Mouse (Mus musculus) neural tube, embryonic 11.5 days (tissue): ENCODE measurements at regions not wholly inside any gene's neighbourhood (a gene's known extent, or its start where the extent isn't known, plus 50 kb on each side); places are given as distances from the start of the nearest gene placed in this dataset.

Experiments used
- ATAC-seq: fragments of 200-750 bp; cut with Nextera tagmentation; 2 replicates; pipeline ENCODE4 v1.8.0; 2017; ENCODE audit warnings: moderate number of reproducible peaks, mild to moderate bottlenecking, moderate TSS enrichment, moderate library complexity; ENCODE audit not compliant: insufficient read depth, low FRiP score, low TSS enrichment
- DNase-seq: peaks from one replicate; pipeline ENCODE4 v3.0.0-alpha.2; 2015; ENCODE audit warnings: low spot score
- H3K27ac ChIP-seq: fragments of 300-500 bp; sonication (generic); 2 replicates; pipeline ENCODE4 v1.5.1; 2014; ENCODE audit warnings: low read depth, mild to moderate bottlenecking, low read length
- H3K27me3 ChIP-seq: fragments of 300-500 bp; sonication (generic); 2 replicates; pipeline ENCODE4 v1.6.1; 2014; ENCODE audit warnings: mild to moderate bottlenecking, low read length, mixed read lengths; ENCODE audit not compliant: control insufficient read depth, insufficient read depth
- H3K36me3 ChIP-seq: fragments of 300-500 bp; sonication (generic); 2 replicates; pipeline ENCODE4 v1.6.1; 2014; ENCODE audit warnings: mild to moderate bottlenecking, low read length, moderate library complexity, mixed read lengths; ENCODE audit not compliant: control insufficient read depth, insufficient read depth
- H3K4me1 ChIP-seq: fragments of 300-500 bp; sonication (generic); 2 replicates; pipeline ENCODE4 v1.6.1; 2014; ENCODE audit warnings: low read length, mixed read lengths; ENCODE audit not compliant: control insufficient read depth, insufficient read depth
- H3K4me2 ChIP-seq: fragments of 300-500 bp; sonication (generic); 2 replicates; pipeline ENCODE4 v1.6.1; 2014; ENCODE audit warnings: low read depth, mild to moderate bottlenecking, moderate library complexity
- H3K4me3 ChIP-seq: fragments of 300-500 bp; sonication (generic); 2 replicates; pipeline ENCODE4 v1.5.1; 2014; ENCODE audit warnings: low read depth, low read length
- H3K9ac ChIP-seq: fragments of 300-500 bp; sonication (generic); 2 replicates; pipeline ENCODE4 v1.6.1; 2014; ENCODE audit warnings: mild to moderate bottlenecking, low read length
- H3K9me3 ChIP-seq: fragments of 300-500 bp; sonication (generic); 2 replicates; pipeline ENCODE4 v1.6.1; 2016; ENCODE audit warnings: low read length; ENCODE audit not compliant: control insufficient read depth
- WGBS: fragments of 180-500 bp; shearing (Covaris S2); extraction: QIAGEN DNeasy Blood & Tissue Kit; methylation state at CpG from one replicate; pipeline ENCODE4 v1.1.7; 2014; 5-methylcytosine and 5-hydroxymethylcytosine counted together

GRCm38 (mm10) chr10:118792352-118793100, 77.5 kb downstream of the Dyrk2 start:
- Histone ChIP-seq H3K27me3 (no peaks in the 10 kb centered on the region), H3K36me3 (no peaks in the 10 kb centered on the region), H3K9ac (no peak overlapping the region), H3K4me1 (no peaks in the 10 kb centered on the region), H3K4me3 (no peak overlapping the region), H3K4me2 (no peak overlapping the region), H3K27ac (no peak overlapping the region), H3K9me3 (no peaks in the 10 kb centered on the region)
- 89% methylated on average over 15 of the region's 15 CpGs for WGBS
- DNase-seq (no peak), ATAC-seq (no peak)

- Histone ChIP-seq H3K27ac (no peak overlapping the region), H3K9ac (no peak overlapping the region), H3K4me1 (no peaks in the 10 kb centered on the region), H3K4me2 (no peak overlapping the region), H3K9me3 (no peaks in the 10 kb centered on the region), H3K36me3 (no peaks in the 10 kb centered on the region), H3K4me3 (no peak overlapping the region), H3K27me3 (no peaks in the 10 kb centered on the region)
- ATAC-seq: no peak
- WGBS: 94% methylated on average over 2 of the region's 2 CpGs
- DNase-seq: no peak
Measured at GRCm38 (mm10) chr10:118793794-118794193, 76.2 kb downstream of the Dyrk2 start.

- H3K9me3 ChIP-seq: no peaks in the 10 kb centered on the region
- no peak for DNase-seq
- no peak overlapping the region for H3K4me3 ChIP-seq
- no peak overlapping the region for H3K4me2 ChIP-seq
- H3K27ac ChIP-seq: no peak overlapping the region
- H3K36me3 ChIP-seq: no peaks in the 10 kb centered on the region
- H3K27me3 ChIP-seq: no peaks in the 10 kb centered on the region
- WGBS: 50% methylated on average over 9 of the region's 9 CpGs
- H3K4me1 ChIP-seq: no peaks in the 10 kb centered on the region
- no peak for ATAC-seq
- H3K9ac ChIP-seq: no peak overlapping the region
Measured at GRCm38 (mm10) chr10:118794395-118795060, 75.5 kb downstream of the Dyrk2 start.

GRCm38 (mm10) chr10:118795061-118795407, 75.0 kb downstream of the Dyrk2 start:
- Histone ChIP-seq H3K9me3 (no peaks in the 10 kb centered on the region), H3K4me1 (no peaks in the 10 kb centered on the region), H3K4me3 (no peak overlapping the region), H3K27ac (no peak overlapping the region), H3K36me3 (no peaks in the 10 kb centered on the region), H3K4me2 (no peak overlapping the region), H3K9ac (no peak overlapping the region), H3K27me3 (no peaks in the 10 kb centered on the region)
- 88% methylated on average over 3 of the region's 3 CpGs for WGBS
- no peak for ATAC-seq
- DNase-seq: no peak

GRCm38 (mm10) chr10:118796512-118796911, 73.5 kb downstream of the Dyrk2 start:
- Histone ChIP-seq H3K9me3 (no peaks in the 10 kb centered on the region), H3K4me3 (no peak overlapping the region), H3K36me3 (no peaks in the 10 kb centered on the region), H3K9ac (no peak overlapping the region), H3K4me1 (no peaks in the 10 kb centered on the region), H3K4me2 (no peak overlapping the region), H3K27me3 (no peaks in the 10 kb centered on the region), H3K27ac (no peak overlapping the region)
- DNase-seq (no peak), ATAC-seq (no peak)
- WGBS: 83% methylated on average over 7 of the region's 7 CpGs

GRCm38 (mm10) chr10:118797256-118797655, 72.8 kb downstream of the Dyrk2 start:
- Histone ChIP-seq H3K4me3 (no peak overlapping the region), H3K4me1 (no peaks in the 10 kb centered on the region), H3K4me2 (no peak overlapping the region), H3K27me3 (no peaks in the 10 kb centered on the region), H3K9me3 (no peaks in the 10 kb centered on the region), H3K9ac (no peak overlapping the region), H3K27ac (no peak overlapping the region), H3K36me3 (no peaks in the 10 kb centered on the region)
- WGBS: 84% methylated on average over 5 of the region's 5 CpGs
- DNase-seq: no peak
- ATAC-seq: no peak

GRCm38 (mm10) chr10:118799767-118800166, 70.2 kb downstream of the Dyrk2 start:
- H3K4me1 ChIP-seq: no peaks in the 10 kb centered on the region
- 95% methylated on average over 8 of the region's 8 CpGs for WGBS
- H3K4me3 ChIP-seq: no peak overlapping the region
- ATAC-seq: no peak
- H3K36me3 ChIP-seq: no peaks in the 10 kb centered on the region
- DNase-seq: no peak
- no peak overlapping the region for H3K9ac ChIP-seq
- no peak overlapping the region for H3K4me2 ChIP-seq
- H3K9me3 ChIP-seq: no peaks in the 10 kb centered on the region
- H3K27me3 ChIP-seq: no peaks in the 10 kb centered on the region
- H3K27ac ChIP-seq: no peak overlapping the region

- DNase-seq (no peak), ATAC-seq (no peak)
- Histone ChIP-seq H3K9ac (no peak overlapping the region), H3K36me3 (no peaks in the 10 kb centered on the region), H3K27me3 (no peaks in the 10 kb centered on the region), H3K4me3 (no peak overlapping the region), H3K4me1 (no peaks in the 10 kb centered on the region), H3K27ac (no peak overlapping the region), H3K9me3 (no peaks in the 10 kb centered on the region), H3K4me2 (no peak overlapping the region)
- 88% methylated on average over 20 of the region's 20 CpGs for WGBS
Measured at GRCm38 (mm10) chr10:118803922-118804557, 66.0 kb downstream of the Dyrk2 start.

- H3K27ac ChIP-seq: no peak overlapping the region
- H3K9me3 ChIP-seq: no peaks in the 10 kb centered on the region
- H3K36me3 ChIP-seq: no peaks in the 10 kb centered on the region
- no peak overlapping the region for H3K4me3 ChIP-seq
- H3K4me2 ChIP-seq: no peak overlapping the region
- H3K27me3 ChIP-seq: no peaks in the 10 kb centered on the region
- H3K4me1 ChIP-seq: no peaks in the 10 kb centered on the region
- ATAC-seq: no peak
- WGBS: 39% methylated on average over 5 of the region's 5 CpGs
- DNase-seq: no peak
- no peak overlapping the region for H3K9ac ChIP-seq
Measured at GRCm38 (mm10) chr10:118804574-118804973, 65.4 kb downstream of the Dyrk2 start.
